Mouse (Mus musculus): ENCODE results near the gene Gadd45gip1.
"Not testable (repeated sequence)": the region's sequence is repeated elsewhere in the genome, so short reads cannot be mapped to it uniquely, and the experiment has no call there.

Gadd45gip1 gene

DNA sequence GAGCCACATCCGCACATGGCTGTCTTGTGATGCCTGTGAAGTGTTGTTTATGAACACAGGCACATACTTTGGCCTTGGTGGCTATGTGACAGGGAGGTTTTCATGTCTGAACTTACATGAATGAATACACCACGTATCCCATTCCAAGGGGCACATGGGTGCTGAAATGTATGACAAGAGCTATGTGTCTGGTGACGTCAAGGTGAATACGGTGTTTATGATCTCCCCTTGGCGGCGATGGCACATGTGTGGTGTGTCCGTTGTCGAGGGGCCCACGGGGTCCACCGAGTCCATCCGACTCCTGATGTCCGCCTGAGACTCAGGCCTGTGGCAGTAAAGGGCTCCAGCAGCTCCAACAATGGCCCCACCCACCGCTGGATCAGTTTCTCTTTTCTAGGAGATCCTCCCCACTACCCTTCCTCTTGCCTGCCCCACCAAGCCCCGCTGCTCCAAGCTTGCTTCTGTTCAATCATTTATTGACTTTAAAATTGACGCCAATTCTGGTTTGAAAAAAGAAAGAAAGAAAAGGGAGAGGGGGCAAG lies 34.0 kb upstream of the Gadd45gip1 start:
- ATAC-seq (ENCODE audit: low TSS enrichment) = no peak

GRCm38 (mm10) chr8:84797971-84798370 lies 33.4 kb upstream of the Gadd45gip1 start:
- ATAC-seq (ENCODE audit: low TSS enrichment) = no peak

DNA sequence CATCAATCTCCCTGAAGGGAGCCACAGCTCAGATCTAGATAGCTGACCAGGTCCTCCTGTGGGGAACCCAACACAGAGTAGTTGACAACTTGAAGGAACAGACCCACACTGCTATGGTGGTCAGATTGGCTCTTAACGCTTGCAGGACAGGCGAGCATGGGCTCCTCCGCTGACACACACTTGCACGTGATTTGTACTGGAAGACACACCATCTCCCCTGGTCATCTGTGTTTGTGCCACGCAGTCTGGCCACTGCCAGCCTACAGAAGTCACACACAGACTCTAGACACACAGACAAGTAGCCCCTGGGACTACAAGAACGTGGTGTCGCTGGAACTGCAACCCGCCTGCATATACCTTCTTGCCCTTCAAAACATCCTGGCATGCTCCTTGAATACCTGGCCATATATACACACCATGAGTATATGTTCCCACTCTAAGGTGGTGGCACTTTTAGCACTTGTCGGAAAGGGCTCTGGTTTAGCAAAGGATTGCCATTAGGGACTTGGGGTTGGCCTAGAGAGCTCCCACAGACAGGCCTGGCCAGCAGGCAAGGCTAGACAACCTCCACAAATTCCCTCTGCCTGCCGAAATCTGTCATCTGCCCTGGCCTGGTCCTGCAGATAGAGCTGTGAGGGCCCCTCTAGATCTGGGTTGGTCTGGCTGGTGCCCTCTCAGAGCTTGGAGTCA lies 32.7 kb upstream of the Gadd45gip1 start:
- no peak for ATAC-seq (ENCODE audit: low TSS enrichment)

- ATAC-seq (ENCODE audit: low TSS enrichment) = no peak
These were observed 32.0 kb upstream of the Gadd45gip1 start for GRCm38 (mm10) chr8:84799136-84799931.

- ATAC-seq (ENCODE audit: low TSS enrichment) = peak; percentile 20; the same call in 1 of the 2 replicates
These were observed 31.1 kb upstream of the Gadd45gip1 start, which contains the start of gene Nfix for GRCm38 (mm10) chr8:84799999-84800831. Gene Nfix, minus strand, starts transcription at chr8:84800344.

GRCm38 (mm10) chr8:84806031-84806430 lies 25.3 kb upstream of the Gadd45gip1 start:
- ATAC-seq (ENCODE audit: low TSS enrichment) = no peak

DNA sequence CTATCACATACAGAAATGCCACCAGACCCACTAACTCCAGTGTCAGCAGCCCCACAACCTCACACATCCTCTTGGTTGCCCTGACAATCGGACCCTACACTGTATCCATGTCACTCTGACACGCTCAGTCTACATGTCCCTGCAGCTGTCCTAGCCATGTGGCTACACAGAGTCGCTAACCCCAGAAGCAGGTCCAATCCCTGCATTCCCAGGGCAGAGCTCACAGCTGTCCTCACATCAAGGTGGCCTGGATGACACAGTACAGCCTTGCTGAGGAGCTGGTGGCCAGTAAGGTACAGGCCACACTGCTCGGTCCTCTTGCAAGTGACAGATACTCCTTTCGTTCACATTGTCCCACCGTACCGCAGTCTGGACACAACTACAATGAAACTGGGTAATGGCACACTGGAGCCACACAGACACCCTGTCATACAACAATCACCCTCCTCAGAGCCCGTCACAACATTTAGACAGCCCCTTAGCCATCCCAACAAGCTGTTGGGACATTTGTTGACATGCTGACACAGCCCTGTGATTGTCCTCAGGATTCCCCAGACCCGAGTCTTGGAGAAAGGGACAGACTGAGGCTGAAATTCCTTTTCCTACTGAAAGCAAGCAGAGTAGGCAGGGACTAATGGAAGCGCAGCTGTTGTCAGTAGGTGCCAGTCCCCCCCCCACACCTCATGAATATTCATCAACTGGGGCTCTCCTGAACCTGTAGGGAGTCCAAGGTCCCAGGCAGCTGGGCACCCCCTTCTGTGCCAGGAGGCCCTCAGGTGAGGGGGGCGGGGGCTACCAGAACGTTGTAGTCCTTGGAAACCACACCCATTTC lies 22.0 kb upstream of the Gadd45gip1 start:
- ATAC-seq (ENCODE audit: low TSS enrichment) = no peak

DNA sequence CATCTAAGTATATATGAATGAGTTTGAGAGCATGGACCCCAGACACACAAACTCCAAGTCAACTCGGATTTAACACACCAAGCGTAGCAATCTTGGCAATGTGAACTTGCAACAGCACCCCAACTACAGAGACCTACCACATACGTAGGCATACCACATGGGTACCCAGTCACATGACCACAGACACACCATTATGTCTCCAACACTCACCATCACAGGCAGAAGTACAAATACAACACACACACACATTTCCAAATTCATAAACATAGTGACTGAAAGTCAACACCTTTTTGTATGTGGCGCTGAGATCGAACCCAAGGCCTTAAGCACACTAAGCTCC lies 21.4 kb upstream of the Gadd45gip1 start:
- no peak for ATAC-seq (ENCODE audit: low TSS enrichment)

- ATAC-seq (ENCODE audit: low TSS enrichment) = peak; percentile 43
These were observed 20.4 kb upstream of the Gadd45gip1 start for GRCm38 (mm10) chr8:84810896-84811295.

GRCm38 (mm10) chr8:84811303-84811702 lies 20.0 kb upstream of the Gadd45gip1 start:
- ATAC-seq (ENCODE audit: low TSS enrichment) = no peak

DNA sequence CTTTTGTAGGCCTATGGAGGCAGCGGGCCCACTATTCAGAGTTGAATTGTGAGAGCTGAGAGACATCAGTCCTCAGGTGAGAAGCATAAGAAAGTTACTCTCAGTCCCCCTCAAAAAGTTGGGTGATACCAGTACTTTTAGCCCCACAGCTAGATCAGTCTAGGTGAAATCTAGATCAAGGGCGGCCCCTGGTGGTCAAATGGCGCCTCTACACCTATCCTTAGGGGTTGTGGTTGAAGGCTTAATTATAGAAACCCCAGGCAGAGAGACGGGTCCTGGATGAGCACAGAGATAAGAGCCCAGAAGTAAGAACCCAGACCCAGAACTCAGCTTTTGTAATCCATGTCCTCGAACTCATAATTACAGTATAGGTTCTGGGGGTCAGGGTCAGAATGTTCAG lies 18.3 kb upstream of the Gadd45gip1 start:
- peak; percentile 31 for ATAC-seq (ENCODE audit: low TSS enrichment)

DNA sequence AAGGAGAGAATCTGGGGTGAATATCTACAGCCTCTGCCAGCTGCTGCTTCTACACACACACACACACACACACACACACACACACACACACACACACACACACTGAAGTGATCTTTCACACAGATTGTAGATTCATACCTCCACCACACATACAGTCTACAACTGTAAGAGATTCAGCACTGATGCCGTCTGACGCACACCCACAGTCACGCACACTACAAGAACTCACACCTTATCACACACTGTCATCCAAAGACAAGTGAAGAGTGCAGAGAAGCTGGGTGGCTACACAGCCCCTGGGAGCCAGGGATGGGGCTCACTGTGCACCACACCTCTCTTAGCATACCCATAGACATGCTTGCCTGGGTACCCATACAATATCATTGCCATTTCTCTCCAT lies 17.5 kb upstream of the Gadd45gip1 start:
- ATAC-seq (ENCODE audit: low TSS enrichment) = no peak; the same call in 1 of the 2 replicates

DNA sequence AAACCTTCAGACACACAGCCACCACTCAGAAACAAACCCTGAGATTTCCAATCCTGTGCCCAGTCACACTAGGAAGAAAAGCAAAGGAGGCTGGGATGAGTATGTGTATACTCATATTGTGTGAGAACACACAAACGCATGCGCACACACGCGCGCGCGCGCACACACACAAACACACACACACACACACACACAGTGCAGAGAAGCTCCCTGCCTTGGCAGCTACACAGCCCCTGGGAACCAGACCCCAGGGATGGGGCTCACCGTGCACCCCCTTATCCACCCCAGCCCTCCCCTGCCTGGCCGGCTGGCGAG lies 17.1 kb upstream of the Gadd45gip1 start:
- no peak for ATAC-seq (ENCODE audit: low TSS enrichment)

DNA sequence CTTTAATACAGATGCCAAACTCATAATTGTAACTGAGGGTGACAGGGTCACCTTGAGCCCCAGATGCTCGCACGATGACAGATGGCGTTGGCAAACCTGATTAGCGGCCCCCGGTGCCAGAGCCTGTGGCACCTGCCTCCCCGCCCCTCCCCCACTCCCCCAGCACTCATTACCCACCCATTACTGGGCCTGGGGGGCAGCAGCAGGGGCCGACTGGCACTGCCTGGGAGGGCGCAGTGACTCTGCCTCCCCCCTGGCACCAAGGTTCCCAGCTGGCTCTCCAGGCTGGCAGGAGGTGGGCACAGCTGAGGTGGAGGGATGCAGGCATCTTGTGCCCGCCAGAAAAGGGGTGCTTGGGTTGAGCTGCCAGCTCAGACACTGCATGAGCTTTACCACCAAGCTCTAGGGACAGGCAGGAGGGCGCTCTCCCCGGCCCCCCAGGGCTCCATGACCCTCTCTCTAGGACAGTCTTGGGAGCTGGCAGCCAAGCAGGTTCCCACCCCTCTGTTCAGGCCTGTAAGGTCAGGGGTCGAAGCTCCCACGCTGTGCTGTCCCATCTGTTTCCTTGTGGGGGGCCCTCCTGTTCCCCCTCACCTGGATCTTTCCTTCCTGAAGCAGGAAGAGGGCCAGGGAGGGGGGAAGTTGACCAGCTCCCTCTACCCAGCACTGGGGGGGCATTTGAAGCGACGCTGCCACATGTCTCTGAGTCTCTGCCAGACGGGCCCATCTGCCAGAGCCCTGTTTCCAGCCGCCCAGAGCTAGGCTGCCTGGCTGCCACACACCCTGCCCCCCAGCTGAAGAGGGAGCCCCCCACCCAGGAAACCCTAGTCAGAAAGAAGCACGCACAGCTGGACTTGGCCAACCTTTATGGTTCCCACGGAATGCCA lies 16.5 kb upstream of the Gadd45gip1 start:
- no peak for ATAC-seq (ENCODE audit: low TSS enrichment)

GRCm38 (mm10) chr8:84815547-84815946 lies 15.8 kb upstream of the Gadd45gip1 start:
- peak; percentile 81 for ATAC-seq (ENCODE audit: low TSS enrichment)

- ATAC-seq (ENCODE audit: low TSS enrichment) = no peak
These were observed 15.2 kb upstream of the Gadd45gip1 start for GRCm38 (mm10) chr8:84816117-84816516.

- no peak for ATAC-seq (ENCODE audit: low TSS enrichment)
These were observed 8.6 kb upstream of the Gadd45gip1 start, which contains the start of gene Dand5 for GRCm38 (mm10) chr8:84822723-84823122. Gene Dand5, minus strand, starts transcription at chr8:84822823.

GRCm38 (mm10) chr8:84823653-84824052 lies 7.7 kb upstream of the Gadd45gip1 start:
- peak; percentile 98 for ATAC-seq (ENCODE audit: low TSS enrichment)

DNA sequence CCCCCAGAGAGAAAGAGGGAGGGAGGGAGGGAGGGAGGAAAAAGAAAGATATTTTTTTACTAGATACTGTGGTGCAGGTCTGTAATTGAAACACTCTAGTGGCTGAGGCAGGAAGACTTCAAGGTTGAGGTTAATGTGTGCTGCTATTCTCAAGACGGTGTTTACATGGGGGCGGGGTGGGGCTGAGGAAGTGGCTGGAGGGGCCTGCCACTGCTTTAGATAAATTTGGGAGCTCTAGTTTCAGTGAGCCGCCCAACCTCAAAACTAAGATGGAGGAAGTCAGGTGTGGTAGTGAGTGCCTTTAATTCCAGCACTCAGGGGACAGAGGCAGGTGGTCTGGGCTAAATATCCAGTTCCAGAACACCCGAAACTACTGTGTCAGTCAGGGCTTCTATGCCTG lies 5.7 kb upstream of the Gadd45gip1 start:
- ATAC-seq (ENCODE audit: low TSS enrichment) = no peak

DNA sequence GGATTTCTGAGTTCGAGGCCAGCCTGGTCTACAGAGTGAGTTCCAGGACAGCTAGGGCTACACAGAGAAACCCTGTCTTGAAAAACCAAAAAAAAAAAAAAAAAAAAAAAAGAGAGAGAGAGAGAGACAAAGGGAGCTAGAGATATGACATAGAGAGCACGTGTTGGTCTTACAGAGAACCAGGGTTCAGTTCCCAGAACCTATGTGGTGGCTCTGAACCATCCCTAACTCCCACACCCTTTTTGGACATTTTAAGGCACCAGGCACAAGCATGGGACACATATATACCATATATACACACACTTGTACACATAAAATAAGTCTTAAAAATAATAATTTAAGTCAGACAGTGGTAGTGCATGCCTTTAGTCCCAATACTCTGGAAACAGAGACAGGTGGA lies 4.8 kb upstream of the Gadd45gip1 start:
- not testable (repeated sequence) for ATAC-seq (ENCODE audit: low TSS enrichment)
